Mouse (Mus musculus): ENCODE data around the gene Hemgn.

GRCm38 (mm10) chr4:46388556-46388955 is 24.8 kb downstream of the Hemgn start:
- TF ChIP-seq CTCF (IDR thresholded peaks at IDR 0.05; ENCODE audit: low read depth) (no peak), EP300 (optimal IDR thresholded peaks at IDR 0.05) (no peak)
